Mouse (Mus musculus): Measurements from ENCODE around the gene Klhl7. TPM values are rescaled to one million over a fixed set of nuclear protein-coding genes. Genes with fewer than 3 reads are reported as not detected.

Gene Klhl7
- polyA plus RNA-seq, 1 experiment from 2014 or later = 22.2 TPM

DNA sequence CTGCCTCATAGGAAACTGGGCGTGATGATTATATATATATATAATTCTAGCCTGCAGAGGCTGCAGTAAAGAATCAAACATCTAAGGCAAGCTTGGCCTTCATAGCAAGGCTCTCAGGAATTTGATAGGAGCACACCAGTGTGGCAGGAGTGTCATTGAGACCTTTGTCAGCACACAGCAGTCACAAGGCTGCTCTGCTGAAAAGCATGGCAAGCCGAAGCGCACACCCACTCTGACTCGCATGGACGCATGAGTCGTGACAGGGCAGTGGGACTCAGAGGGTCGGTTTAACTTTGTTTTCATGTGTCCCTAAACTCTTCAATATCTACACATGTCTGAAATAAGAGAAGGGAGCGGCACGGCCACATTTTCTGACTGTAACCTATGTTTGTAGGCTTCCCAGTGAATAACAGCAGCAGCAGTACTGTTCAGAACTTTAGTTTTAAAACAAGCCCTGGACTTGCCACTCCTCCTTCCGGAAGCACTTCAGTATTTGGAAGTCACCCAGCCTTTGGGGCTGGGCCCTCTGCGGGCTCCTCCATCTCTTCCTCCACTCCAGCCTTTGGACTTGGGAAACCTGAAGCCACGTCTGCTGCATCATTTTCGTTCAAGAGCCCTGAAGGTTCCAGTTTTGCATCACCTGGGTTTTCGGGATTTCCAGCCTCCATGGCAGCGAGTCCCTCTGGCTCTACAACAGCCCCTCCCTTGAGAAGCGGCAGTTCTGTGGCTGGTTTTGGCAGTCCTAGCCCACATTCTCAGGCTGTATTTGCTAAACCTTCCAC, 81.3 kb downstream of the Klhl7 start:
- no peaks in the 10 kb centered on the region for H3K79me2 ChIP-seq (ENCODE audit: inconsistent target)
- no peak overlapping the region for H3K4me3 ChIP-seq (ENCODE audit: inconsistent target)
- 96% methylated on average over 16 of the region's 16 CpGs for WGBS (ENCODE audit: missing documents)
- no peak overlapping the region for H3K27ac ChIP-seq
- H3K36me3 ChIP-seq (ENCODE audit: inconsistent target) = peaks cover 28% of the 10 kb centered on the region; the same call in 1 of the 2 replicates

DNA sequence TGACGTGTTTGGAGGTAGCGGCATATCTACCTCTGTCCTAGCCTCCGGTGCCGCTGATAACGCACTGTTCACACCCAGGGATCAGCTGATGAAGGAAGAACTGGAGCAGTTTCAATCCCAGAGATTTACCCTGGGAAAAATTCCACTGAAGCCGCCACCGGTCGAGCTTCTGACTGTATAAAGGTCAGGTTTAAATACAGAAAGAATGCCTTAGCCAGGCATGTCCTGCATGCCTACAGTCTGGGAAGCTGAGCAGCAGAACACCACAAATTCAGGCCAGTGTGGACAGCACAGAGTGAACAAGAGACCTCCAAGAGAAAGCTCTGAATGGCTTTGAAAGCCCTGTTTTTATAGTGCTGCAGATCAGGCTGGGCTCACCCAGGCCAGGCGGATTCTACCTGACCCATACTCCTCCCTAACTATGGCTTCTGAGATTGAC, 81.9 kb downstream of the Klhl7 start:
- Histone ChIP-seq H3K4me3 (ENCODE audit: inconsistent target) (no peak overlapping the region), H3K36me3 (ENCODE audit: inconsistent target) (peaks cover 28% of the 10 kb centered on the region; the same call in 1 of the 2 replicates)
- WGBS (ENCODE audit: missing documents) = 95% methylated on average over 8 of the region's 9 CpGs

DNA sequence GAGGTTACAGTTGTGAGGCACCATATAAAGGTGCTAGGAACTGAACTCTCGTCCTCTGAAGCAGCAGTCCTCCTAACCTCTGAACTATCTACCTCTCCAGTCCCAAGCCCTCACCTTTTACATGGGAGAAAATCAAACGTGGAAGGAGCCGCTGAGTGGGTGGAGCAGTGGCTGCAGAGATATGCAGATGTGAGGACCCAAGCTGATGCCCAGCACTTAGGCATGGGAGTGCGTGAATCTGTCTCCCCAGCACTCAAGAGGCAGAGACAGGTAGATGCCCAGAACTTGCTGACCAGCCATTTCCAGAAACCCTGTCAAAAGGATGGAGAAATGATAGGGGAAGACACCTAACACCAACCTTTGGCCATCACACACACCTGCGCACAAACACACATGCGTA, 82.7 kb downstream of the Klhl7 start:
- no peak overlapping the region for H3K4me3 ChIP-seq (ENCODE audit: inconsistent target)
- H3K79me2 ChIP-seq (ENCODE audit: inconsistent target) = no peaks in the 10 kb centered on the region
- H3K36me3 ChIP-seq (ENCODE audit: inconsistent target) = peaks cover 28% of the 10 kb centered on the region; the same call in 1 of the 2 replicates
- no peak overlapping the region for H3K27ac ChIP-seq
- 88% methylated on average over 6 of the region's 6 CpGs for WGBS (ENCODE audit: missing documents)

More for the DNA sequence above, 81.9 kb downstream of the Klhl7 start:
- H3K27ac ChIP-seq = no peak overlapping the region
- H3K79me2 ChIP-seq (ENCODE audit: inconsistent target) = no peaks in the 10 kb centered on the region

DNA sequence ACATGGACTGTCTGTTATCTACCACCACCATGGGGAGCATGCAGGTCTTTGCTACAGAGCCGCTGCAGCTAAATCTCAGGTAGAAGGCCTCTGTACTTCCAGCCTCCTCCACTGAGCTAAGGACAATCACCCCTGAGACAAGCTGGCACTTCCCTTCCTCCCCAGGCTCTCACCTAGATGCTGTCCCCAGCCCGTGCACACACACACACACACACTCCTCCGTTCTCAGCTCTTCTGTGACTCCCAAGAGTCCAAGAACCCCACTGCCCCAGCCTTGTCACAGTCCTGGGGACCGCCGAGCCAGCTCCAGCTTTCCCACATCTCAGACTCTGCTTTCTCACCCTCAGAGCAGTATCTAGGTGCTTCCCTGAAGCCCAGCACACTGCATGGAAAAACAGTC, 83.6 kb downstream of the Klhl7 start:
- no peaks in the 10 kb centered on the region for H3K79me2 ChIP-seq (ENCODE audit: inconsistent target)
- WGBS (ENCODE audit: missing documents) = 98% methylated on average over 5 of the region's 5 CpGs
- peaks cover 28% of the 10 kb centered on the region; the same call in 1 of the 2 replicates for H3K36me3 ChIP-seq (ENCODE audit: inconsistent target)
- H3K4me3 ChIP-seq (ENCODE audit: inconsistent target) = no peak overlapping the region
- H3K27ac ChIP-seq = no peak overlapping the region

DNA sequence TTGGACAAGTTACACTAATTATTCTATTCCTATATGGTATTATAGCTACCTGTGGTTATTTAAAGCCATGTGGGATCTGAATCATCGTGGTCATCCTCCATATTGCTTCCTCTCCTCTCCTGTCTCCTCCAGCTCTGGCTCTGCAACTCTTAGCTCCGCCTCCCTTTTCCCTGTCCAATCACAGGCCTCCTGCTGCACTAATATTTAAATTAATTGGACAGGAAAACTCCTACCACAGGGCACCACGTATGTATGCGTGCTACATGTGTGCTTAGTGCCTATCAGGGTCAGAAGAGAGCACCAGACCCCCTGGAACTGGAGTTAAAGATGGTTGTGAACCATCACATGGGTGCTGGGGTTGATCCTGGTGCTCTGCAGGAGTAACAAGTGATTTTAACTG, 88.1 kb downstream of the Klhl7 start:
- Histone ChIP-seq H3K4me3 (ENCODE audit: inconsistent target) (no peak overlapping the region), H3K27ac (no peak overlapping the region), H3K36me3 (ENCODE audit: inconsistent target) (peaks cover 7% of the 10 kb centered on the region; the same call in 1 of the 2 replicates), H3K79me2 (ENCODE audit: inconsistent target) (no peaks in the 10 kb centered on the region)
- WGBS (ENCODE audit: missing documents) = 68% methylated on average over 4 of the region's 4 CpGs

DNA sequence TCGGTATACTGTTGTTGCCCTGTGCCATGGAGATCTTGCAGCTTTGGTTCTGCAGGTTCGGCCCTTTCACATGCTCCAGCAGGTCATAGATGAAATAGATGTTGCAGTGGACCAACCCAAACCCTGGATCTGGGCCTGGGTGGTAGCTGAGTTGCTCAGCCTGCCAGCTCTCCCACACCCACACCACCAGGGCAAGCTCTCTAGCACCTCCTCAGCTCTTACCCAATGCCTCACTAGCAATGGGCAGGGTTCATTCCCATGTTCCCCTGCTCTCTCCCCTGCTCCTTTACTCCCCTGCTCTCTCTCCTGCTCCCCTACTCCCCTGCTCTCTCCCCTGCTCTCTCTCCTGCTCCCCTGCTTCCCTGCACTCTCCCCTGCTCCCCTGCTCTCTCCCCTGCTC, 91.4 kb downstream of the Klhl7 start:
- WGBS (ENCODE audit: missing documents) = 87% methylated on average over 2 of the region's 2 CpGs
- Histone ChIP-seq H3K27ac (no peak overlapping the region), H3K36me3 (ENCODE audit: inconsistent target) (no peaks in the 10 kb centered on the region)

DNA sequence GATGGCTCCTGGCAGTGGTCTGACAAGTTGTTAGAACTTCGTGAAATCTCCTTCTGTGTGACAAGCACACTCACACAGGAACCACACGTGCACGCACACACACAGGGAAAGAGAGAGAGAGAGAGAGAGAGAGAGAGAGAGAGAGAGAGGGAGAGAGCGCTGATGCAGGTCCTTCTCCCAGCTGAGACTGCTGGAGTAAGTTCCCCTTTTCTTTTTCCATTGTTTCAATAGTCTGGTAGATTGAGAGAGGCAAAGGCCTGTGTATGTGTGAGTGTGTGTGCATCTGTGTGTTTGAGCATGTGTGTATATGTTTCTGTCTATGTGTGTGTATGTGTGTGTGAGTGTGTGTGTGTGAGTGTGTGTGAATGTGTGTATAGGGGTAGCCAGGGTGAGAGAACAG, 100.6 kb downstream of the Klhl7 start:
- 11% methylated on average over 3 of the region's 4 CpGs for WGBS (ENCODE audit: missing documents)
- no peaks in the 10 kb centered on the region for H3K36me3 ChIP-seq (ENCODE audit: inconsistent target)
- H3K4me3 ChIP-seq (ENCODE audit: inconsistent target) = no peak overlapping the region
- H3K27ac ChIP-seq = no peak overlapping the region
- H3K79me2 ChIP-seq (ENCODE audit: inconsistent target) = no peaks in the 10 kb centered on the region

More for the DNA sequence above, 91.4 kb downstream of the Klhl7 start:
- Histone ChIP-seq H3K79me2 (ENCODE audit: inconsistent target) (no peaks in the 10 kb centered on the region), H3K4me3 (ENCODE audit: inconsistent target) (no peak overlapping the region)

DNA sequence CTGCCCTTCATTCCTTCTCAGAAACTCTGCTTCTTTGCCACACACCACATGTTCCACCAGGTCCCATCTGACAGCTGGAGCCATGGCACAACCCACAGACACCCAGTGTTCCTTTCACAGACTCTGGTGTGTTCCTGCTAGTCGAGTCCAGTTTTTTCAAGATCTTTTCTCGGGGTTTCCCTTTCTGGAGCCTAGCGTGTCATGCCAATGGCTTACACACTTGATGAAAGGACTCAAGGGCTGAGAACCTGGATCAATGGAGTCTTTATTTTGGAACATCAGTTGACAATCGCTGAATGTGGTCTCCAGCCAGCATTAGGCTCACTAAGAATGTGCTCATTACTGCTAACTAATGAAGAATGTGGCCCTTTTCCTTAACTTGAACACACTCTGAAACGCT, 102.1 kb downstream of the Klhl7 start:
- Histone ChIP-seq H3K27ac (no peak overlapping the region), H3K36me3 (ENCODE audit: inconsistent target) (no peaks in the 10 kb centered on the region), H3K79me2 (ENCODE audit: inconsistent target) (no peaks in the 10 kb centered on the region), H3K4me3 (ENCODE audit: inconsistent target) (no peak overlapping the region)
- 91% methylated on average over 5 of the region's 5 CpGs for WGBS (ENCODE audit: missing documents)

DNA sequence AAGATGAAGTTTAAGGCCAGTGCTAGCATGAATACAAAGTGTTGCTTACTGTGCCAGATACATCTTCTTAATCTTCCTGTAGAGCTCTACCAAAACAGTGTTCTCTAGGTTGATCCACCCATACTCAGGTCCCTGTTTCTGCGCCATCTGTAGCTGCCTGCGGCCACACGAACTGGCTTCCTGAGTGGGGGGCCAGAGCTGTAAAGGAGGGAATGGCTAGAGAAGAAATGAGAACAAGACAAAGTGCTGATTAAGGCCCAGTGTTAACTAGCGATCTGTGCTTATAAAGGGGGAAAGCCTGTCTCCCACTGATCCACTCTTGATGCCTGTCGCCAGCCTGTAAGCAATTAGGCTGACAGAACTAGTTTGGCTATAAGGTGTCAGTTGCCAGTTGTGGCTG, 102.9 kb downstream of the Klhl7 start:
- no peak overlapping the region for H3K4me3 ChIP-seq (ENCODE audit: inconsistent target)
- no peak overlapping the region for H3K27ac ChIP-seq
- no peaks in the 10 kb centered on the region for H3K79me2 ChIP-seq (ENCODE audit: inconsistent target)
- no peaks in the 10 kb centered on the region for H3K36me3 ChIP-seq (ENCODE audit: inconsistent target)
- 87% methylated on average over 5 of the region's 5 CpGs for WGBS (ENCODE audit: missing documents)

DNA sequence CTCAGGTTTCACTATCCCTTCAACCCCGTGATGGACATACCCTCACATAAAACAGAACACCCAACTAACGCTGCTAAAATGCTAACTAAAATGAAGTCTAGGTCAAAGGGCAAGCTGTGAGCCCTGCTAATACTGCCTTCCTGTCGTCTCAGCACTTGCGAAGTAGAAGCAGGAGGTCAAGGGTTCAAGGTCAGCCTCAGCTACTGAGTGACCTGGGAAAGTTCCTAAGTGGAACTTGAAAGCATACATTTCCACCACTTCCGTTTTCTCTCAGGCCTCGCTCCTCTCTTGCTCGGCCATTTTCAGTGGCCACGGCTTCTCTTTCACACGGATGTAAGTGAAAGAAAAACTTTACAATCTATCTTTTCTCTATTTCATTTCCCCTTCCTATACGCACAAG, 107.6 kb downstream of the Klhl7 start:
- no peak overlapping the region for H3K4me3 ChIP-seq (ENCODE audit: inconsistent target)
- no peaks in the 10 kb centered on the region for H3K36me3 ChIP-seq (ENCODE audit: inconsistent target)
- WGBS (ENCODE audit: missing documents) = 73% methylated on average over 10 of the region's 10 CpGs
- no peak overlapping the region for H3K27ac ChIP-seq
- no peaks in the 10 kb centered on the region for H3K79me2 ChIP-seq (ENCODE audit: inconsistent target)

DNA sequence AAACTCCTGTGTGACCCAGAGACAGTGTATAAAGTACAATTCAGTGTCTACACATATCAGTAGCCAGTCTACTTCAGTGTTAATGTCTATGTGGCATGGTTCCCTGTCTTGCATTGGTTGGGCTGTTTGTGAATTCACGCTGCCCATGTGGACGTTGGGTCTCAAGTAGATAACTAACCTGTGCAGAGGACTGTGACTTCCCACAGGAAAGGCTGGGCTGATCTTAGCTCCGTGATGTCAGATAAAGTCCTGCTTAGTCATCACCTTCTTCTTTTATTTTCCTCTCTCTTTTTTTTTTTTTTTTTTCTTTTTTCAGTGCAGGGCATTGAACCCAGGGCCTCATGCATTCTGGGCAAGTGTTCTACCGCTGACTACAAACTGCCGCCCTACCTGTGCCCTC, 108.1 kb downstream of the Klhl7 start:
- H3K27ac ChIP-seq = no peak overlapping the region
- 48% methylated on average over 5 of the region's 5 CpGs for WGBS (ENCODE audit: missing documents)
- H3K79me2 ChIP-seq (ENCODE audit: inconsistent target) = no peaks in the 10 kb centered on the region
- H3K36me3 ChIP-seq (ENCODE audit: inconsistent target) = no peaks in the 10 kb centered on the region
- H3K4me3 ChIP-seq (ENCODE audit: inconsistent target) = no peak overlapping the region

Other genes starting within 250 kb of the Klhl7 start
- 26.1 to 41.3 TPM (median 35.1 TPM) in 3 replicates for gene Fam126a, start 69.9 kb upstream of the Klhl7 start, polyA plus RNA-seq (2018)
- gene Nupl2, start 64.4 kb downstream of the Klhl7 start, polyA plus RNA-seq (2018) = 5.7 to 8.2 TPM (median 5.9 TPM) in 3 replicates

All from macrophage (primary cell).